Mouse (Mus musculus): ENCODE results near the gene Ednra.

DNA sequence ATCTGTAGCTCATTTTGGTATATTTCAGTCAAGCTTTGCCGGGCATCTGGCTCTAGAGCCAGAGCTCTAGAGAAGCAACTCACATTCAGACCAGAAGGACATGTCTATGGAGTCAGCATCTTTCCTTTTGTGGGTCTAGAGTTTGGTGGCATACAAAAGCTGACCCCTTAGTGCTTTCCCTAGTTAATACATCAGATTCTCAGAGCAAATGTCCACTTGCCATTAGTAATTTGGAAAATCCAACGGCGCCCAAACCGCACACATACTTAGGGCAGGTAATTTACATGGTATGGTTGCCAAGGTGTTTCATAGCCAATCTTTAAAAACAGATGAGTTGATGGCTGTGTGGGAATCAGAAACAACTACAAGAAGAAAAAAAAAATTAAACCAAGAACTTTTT is 1.2 kb downstream of the Ednra start:
- TF ChIP-seq CTCF (IDR thresholded peaks at IDR 0.05; ENCODE audit: control insufficient read depth, insufficient read depth, low read length): no peak
- no peak for TF ChIP-seq POLR2A (IDR thresholded peaks at IDR 0.05; ENCODE audit: borderline replicate concordance, control insufficient read depth, low read depth, low read length)
